Mouse (Mus musculus) C2C12 (cell line): Measurements from ENCODE around the gene Ddx39b.

Experiments
- CEBPB ChIP-seq: IDR thresholded peaks from one replicate; pipeline ENCODE4 v1.6.1; 2011; ENCODE audit warnings: low read depth, mild to moderate bottlenecking, control low read depth, moderate library complexity
- CTCF ChIP-seq: IDR thresholded peaks from one replicate; pipeline ENCODE4 v1.5.1; 2011; ENCODE audit not compliant: control insufficient read depth, insufficient read depth, insufficient read length
- MAX ChIP-seq: IDR thresholded peaks from one replicate; pipeline ENCODE4 v1.6.1; 2011; ENCODE audit warnings: mild to moderate bottlenecking, control low read depth
- USF1 ChIP-seq: IDR thresholded peaks from one replicate; pipeline ENCODE4 v1.6.1; 2011; ENCODE audit warnings: low read depth, mild to moderate bottlenecking, control low read depth, moderate library complexity

DNA sequence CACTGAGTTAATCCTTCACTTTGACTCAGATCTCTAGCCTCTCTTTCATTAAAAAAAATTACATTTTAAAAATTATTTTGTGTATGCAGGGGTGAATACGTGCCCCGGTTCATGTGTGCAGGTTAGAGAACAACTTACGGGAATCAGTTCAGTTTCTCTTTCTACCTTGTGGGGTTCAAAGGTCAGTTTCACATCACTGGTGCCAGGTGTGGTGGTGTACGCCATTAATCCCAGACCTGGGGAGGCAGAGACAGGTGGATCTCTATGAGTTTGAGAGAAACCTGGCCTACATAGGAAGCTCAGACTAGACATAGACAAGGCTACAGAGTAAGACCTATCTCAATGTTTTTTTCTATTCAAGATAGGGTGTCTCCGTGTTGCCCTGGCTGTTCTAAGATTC, 28.5 kb upstream of the Ddx39b start:
- no peak for TF ChIP-seq CTCF
- TF ChIP-seq CEBPB: no peak
- TF ChIP-seq MAX: no peak
- TF ChIP-seq USF1: no peak
